Mouse (Mus musculus) intestine, embryonic 14.5 days (tissue): ENCODE data around the gene Adgra3. TPM values are rescaled to one million over a fixed set of nuclear protein-coding genes. Genes with fewer than 3 reads are reported as not detected.

ENCODE experiments used
- ATAC-seq: fragments of 200-750 bp; cut with Nextera tagmentation; replicated peaks from 2 replicates; pipeline ENCODE4 v1.8.0; 2017; ENCODE audit warnings: low read depth, moderate number of reproducible peaks, moderate TSS enrichment, moderate library complexity; ENCODE audit not compliant: low FRiP score, low TSS enrichment
- DNase-seq: peaks from one replicate; pipeline ENCODE4 v3.0.0-alpha.2; 2018; ENCODE audit warnings: low spot score
- H3K27ac ChIP-seq: fragments of 300-500 bp; sonication (generic); 2 replicates; pipeline ENCODE4 v1.5.1; 2014; ENCODE audit warnings: low read depth, mild to moderate bottlenecking, control low read depth
- H3K27me3 ChIP-seq: fragments of 300-500 bp; sonication (generic); replicated peaks from 2 replicates; pipeline ENCODE4 v1.6.1; 2014; ENCODE audit warnings: low read length, control low read depth; ENCODE audit not compliant: control insufficient read depth, insufficient read depth
- H3K36me3 ChIP-seq: fragments of 300-500 bp; sonication (generic); 2 replicates; pipeline ENCODE4 v1.6.1; 2014; ENCODE audit warnings: low read length, control low read depth; ENCODE audit not compliant: control insufficient read depth, insufficient read depth
- H3K4me1 ChIP-seq: fragments of 300-500 bp; sonication (generic); replicated peaks from 2 replicates; pipeline ENCODE4 v1.6.1; 2014; ENCODE audit warnings: low read length, control low read depth, mixed read lengths; ENCODE audit not compliant: control insufficient read depth, insufficient read depth
- H3K4me2 ChIP-seq: fragments of 300-500 bp; sonication (generic); 2 replicates; pipeline ENCODE4 v1.6.1; 2014; ENCODE audit warnings: low read length
- H3K4me3 ChIP-seq: fragments of 300-500 bp; sonication (generic); 2 replicates; pipeline ENCODE4 v1.5.1; 2014; ENCODE audit warnings: low read depth, low read length, control low read depth, mixed read lengths
- H3K9ac ChIP-seq: fragments of 300-500 bp; sonication (generic); 2 replicates; pipeline ENCODE4 v1.6.1; 2014; ENCODE audit warnings: mild to moderate bottlenecking, low read length
- H3K9me3 ChIP-seq: fragments of 300-500 bp; sonication (generic); 2 replicates; pipeline ENCODE4 v1.6.1; 2016; ENCODE audit warnings: low read length, control low read depth; ENCODE audit not compliant: control insufficient read depth
- WGBS: fragments of 180-500 bp; shearing (Covaris S2); extraction: QIAGEN DNeasy Blood & Tissue Kit; methylation state at CpG from one replicate; pipeline ENCODE4 v1.1.7; 2014; 5-methylcytosine and 5-hydroxymethylcytosine counted together
- polyA plus RNA-seq: library from polyadenylated mRNA; unstranded; fragments of >200 nt; fragmentation: Nextera tagmentation; extraction: Ambion mirVana; gene quantifications from 2 replicates; pipeline ENCODE4 v1.2.1, GENCODE M21; 2014

Gene Adgra3
- polyA plus RNA-seq, 1 experiment from 2014 or later = 34.9 TPM

DNA sequence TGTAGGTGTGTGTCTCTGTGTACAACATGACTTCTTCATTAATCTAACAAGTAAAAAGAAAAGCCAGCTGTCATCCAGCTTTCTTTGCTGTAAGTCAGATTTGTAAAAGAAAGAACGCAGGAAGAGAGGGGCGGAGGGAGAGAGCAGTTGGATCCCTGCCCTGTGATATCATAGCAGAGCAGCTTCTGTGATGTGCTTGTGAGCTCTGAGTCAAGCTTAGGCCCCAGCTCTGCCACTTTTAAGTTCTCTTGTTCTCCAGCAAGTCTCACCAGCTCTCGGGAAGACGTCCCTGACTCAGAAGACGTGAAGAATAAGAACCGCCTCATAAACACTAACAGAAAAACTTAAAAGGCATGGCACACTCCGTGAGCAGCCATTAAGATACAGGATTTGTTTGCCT lies 31.8 kb downstream of the Adgra3 start:
- Histone ChIP-seq H3K4me1 (peaks cover 18% of the 10 kb centered on the region), H3K27me3 (no peaks in the 10 kb centered on the region), H3K9ac (no peak overlapping the region), H3K36me3 (peaks cover 21% of the 10 kb centered on the region), H3K9me3 (no peaks in the 10 kb centered on the region), H3K4me3 (no peak overlapping the region), H3K4me2 (no peak overlapping the region), H3K27ac (no peak overlapping the region)
- DNase-seq = peak; percentile 59
- 47% methylated on average over 7 of the region's 7 CpGs for WGBS
- ATAC-seq = no peak

DNA sequence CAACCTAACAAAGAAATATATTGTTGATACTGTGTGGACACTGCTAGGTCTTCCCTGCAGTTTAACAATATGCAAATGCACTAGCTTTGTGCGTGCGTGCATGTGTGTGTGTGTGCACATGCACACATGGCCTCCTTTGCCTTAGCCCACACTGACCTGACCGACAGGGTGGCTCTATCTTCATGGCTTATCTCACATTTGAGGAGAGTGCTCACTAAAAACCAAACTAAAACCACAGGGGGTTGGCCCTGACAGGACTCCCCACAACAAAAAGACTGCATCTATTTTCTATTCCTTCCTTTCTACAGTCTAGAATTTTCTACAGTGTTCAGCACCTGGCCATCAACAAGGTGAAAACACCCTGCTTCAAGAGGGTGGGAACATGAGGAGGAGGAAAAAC lies 32.7 kb downstream of the Adgra3 start:
- Histone ChIP-seq H3K4me3 (no peak overlapping the region), H3K36me3 (peaks cover 26% of the 10 kb centered on the region), H3K27ac (no peak overlapping the region), H3K4me2 (no peak overlapping the region), H3K9me3 (no peaks in the 10 kb centered on the region), H3K4me1 (peaks cover 15% of the 10 kb centered on the region), H3K9ac (no peak overlapping the region), H3K27me3 (no peaks in the 10 kb centered on the region)
- ATAC-seq = no peak
- peak; percentile 43 for DNase-seq
- 76% methylated on average over 3 of the region's 3 CpGs for WGBS

DNA sequence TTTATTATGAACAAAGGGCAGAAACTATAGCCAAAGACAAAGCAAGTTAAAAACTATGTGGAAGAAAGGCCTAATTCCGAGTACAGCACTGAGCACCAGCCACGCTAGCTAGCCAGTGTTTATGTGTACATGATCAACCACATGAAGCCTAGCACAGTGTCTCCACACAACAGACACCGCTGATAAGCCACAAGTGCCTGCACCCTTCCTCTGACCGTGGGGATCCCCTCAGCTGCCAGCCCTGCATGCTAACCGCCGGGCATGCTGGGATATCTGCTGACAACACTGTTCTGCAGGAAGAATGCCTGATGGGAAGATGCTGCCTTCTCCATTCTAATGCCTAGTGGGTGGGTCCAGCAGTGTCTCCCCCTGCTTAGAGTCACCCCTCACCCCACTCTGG lies 34.7 kb downstream of the Adgra3 start:
- Histone ChIP-seq H3K4me3 (no peak overlapping the region), H3K27ac (no peak overlapping the region), H3K4me1 (peaks cover 11% of the 10 kb centered on the region), H3K9me3 (no peaks in the 10 kb centered on the region), H3K27me3 (no peaks in the 10 kb centered on the region), H3K9ac (no peak overlapping the region), H3K36me3 (peaks cover 26% of the 10 kb centered on the region), H3K4me2 (no peak overlapping the region)
- no peak for DNase-seq
- WGBS = 88% methylated on average over 6 of the region's 6 CpGs
- no peak for ATAC-seq

DNA sequence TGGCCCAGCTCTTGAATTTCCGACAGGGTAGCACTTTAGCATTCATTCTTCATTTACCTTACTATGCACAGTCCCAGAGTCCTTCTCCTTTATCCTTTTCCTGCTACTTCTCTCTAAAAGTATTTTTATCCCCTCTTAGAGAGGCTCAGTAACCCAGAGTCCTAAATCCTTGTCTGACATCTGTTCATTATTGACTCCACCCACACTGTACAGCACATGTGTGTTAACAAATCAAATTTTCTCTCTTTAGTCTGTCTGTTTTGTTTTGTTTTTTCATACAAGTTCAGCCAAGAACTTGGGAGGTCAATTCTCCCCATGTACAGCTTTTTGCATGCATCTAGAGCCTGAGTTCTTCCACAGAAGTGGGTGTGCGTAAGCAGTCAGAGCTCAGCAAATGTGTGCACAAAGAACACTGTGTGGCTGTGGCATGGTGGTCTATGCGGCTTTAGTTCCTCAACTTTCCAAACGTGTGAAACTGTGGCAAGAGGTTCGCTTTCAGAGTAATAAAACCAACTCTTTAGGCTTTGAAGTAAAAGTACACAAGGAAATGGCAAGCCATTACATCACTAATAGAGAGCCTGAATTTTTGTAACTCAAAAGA lies 42.7 kb downstream of the Adgra3 start:
- 72% methylated on average over 5 of the region's 5 CpGs for WGBS
- H3K27me3 ChIP-seq = no peaks in the 10 kb centered on the region
- H3K4me3 ChIP-seq = no peak overlapping the region
- ATAC-seq (no peak), DNase-seq (no peak)
- no peak overlapping the region for H3K27ac ChIP-seq
- no peaks in the 10 kb centered on the region for H3K9me3 ChIP-seq
- no peak overlapping the region for H3K9ac ChIP-seq
- H3K4me2 ChIP-seq = no peak overlapping the region
- no peaks in the 10 kb centered on the region for H3K4me1 ChIP-seq
- H3K36me3 ChIP-seq = peaks cover 22% of the 10 kb centered on the region

DNA sequence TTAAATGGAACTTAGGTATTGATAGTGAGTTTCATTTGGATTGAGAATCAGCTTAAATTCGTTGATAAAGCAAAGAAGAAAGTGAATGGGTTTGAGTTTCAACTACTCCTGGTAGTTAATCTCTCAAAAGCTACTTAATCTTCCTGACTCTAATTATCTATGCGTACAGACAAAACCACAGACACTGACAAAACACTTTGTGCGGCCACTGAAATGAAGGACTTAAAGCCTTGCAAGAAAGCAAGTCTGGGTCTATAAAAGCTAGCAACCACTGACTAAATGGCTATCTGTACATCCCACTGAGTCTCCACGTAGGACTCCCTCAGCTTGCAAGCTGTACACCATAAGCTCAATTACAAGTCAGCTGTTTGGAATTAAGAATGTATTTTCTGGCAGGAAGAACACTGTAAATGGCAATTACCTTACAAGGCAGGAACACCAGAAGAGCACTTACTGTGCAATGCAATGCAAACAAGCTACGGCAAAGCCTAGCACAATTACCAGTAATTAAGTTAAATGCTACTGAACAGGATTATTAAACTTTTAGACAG lies 43.6 kb downstream of the Adgra3 start:
- DNase-seq = no peak
- peaks cover 22% of the 10 kb centered on the region for H3K36me3 ChIP-seq
- H3K4me3 ChIP-seq = no peak overlapping the region
- no peaks in the 10 kb centered on the region for H3K27me3 ChIP-seq
- 81% methylated on average over 5 of the region's 5 CpGs for WGBS
- no peak overlapping the region for H3K27ac ChIP-seq
- no peaks in the 10 kb centered on the region for H3K4me1 ChIP-seq
- no peak overlapping the region for H3K4me2 ChIP-seq
- no peak overlapping the region for H3K9ac ChIP-seq
- H3K9me3 ChIP-seq = no peaks in the 10 kb centered on the region
- ATAC-seq = no peak

DNA sequence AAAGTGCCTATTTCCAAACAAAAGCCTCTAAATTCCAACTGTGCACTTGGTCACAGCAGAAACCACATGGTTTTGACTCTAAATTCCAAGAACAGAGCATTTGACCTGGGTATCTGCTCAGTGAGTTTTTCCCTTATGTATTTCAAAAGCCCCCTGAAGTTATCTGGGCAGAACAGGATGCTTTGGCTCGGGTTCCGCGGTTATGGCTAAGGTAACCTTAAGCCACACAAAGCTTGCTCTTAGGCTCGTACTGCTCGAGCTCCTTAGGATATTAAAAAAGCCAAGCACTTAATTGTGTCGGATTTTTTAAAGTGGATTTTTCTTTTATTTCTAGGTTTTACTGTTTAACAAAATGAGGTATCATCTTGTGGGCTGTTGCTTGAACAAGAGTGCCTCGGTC lies 44.1 kb downstream of the Adgra3 start:
- Histone ChIP-seq H3K36me3 (peaks cover 22% of the 10 kb centered on the region), H3K27me3 (no peaks in the 10 kb centered on the region), H3K4me3 (no peak overlapping the region), H3K9ac (no peak overlapping the region), H3K4me1 (no peaks in the 10 kb centered on the region), H3K9me3 (no peaks in the 10 kb centered on the region), H3K4me2 (no peak overlapping the region), H3K27ac (no peak overlapping the region)
- ATAC-seq = no peak
- WGBS = 84% methylated on average over 7 of the region's 7 CpGs
- DNase-seq = no peak

DNA sequence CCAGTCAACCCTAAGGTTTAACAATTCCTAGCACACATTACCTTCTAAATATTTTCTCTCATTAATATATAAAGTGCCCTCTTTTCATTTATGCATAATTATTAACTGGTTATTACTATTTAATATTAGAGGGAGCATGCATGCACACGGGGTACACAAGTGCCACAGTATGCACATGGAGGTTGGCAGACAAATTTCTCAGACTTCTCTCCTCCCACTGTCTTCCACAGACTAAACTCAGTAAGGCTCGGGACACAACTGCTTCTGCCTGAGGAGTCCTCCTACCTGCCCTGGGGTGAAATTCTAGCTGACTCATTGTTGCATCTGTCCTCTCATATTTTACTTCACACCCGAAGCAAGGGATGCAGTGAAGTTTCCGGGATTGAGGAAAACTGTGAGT lies 44.8 kb downstream of the Adgra3 start:
- H3K27me3 ChIP-seq = no peaks in the 10 kb centered on the region
- H3K9ac ChIP-seq = no peak overlapping the region
- peaks cover 28% of the 10 kb centered on the region for H3K36me3 ChIP-seq
- no peak for ATAC-seq
- no peak overlapping the region for H3K27ac ChIP-seq
- DNase-seq = no peak
- no peak overlapping the region for H3K4me3 ChIP-seq
- no peaks in the 10 kb centered on the region for H3K4me1 ChIP-seq
- H3K4me2 ChIP-seq = no peak overlapping the region
- no peaks in the 10 kb centered on the region for H3K9me3 ChIP-seq
- 81% methylated on average over 4 of the region's 4 CpGs for WGBS

DNA sequence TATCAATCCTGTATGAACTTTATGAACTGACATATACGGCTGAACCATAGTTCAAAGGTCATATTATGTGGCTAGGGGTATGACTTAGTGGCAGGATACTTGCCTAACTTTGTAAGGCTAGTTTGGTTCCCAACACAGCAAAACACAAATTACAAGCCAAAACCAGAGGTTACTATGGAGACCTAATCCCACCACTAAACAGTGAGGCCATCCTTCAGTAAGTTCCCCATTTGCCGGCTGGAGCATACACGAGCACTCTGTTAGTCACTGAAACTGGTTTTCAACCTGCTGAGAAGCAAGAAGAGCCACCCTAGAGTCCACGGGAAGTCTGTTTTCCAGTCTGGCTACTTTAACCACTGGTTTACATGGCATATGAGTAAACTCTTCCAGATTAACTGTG lies 50.0 kb downstream of the Adgra3 start:
- Histone ChIP-seq H3K4me3 (no peak overlapping the region), H3K4me2 (no peak overlapping the region), H3K4me1 (no peaks in the 10 kb centered on the region), H3K9me3 (no peaks in the 10 kb centered on the region), H3K9ac (no peak overlapping the region), H3K36me3 (peaks cover 45% of the 10 kb centered on the region), H3K27ac (no peak overlapping the region), H3K27me3 (no peaks in the 10 kb centered on the region)
- WGBS = 70% methylated on average over 4 of the region's 4 CpGs
- DNase-seq (no peak), ATAC-seq (no peak)

DNA sequence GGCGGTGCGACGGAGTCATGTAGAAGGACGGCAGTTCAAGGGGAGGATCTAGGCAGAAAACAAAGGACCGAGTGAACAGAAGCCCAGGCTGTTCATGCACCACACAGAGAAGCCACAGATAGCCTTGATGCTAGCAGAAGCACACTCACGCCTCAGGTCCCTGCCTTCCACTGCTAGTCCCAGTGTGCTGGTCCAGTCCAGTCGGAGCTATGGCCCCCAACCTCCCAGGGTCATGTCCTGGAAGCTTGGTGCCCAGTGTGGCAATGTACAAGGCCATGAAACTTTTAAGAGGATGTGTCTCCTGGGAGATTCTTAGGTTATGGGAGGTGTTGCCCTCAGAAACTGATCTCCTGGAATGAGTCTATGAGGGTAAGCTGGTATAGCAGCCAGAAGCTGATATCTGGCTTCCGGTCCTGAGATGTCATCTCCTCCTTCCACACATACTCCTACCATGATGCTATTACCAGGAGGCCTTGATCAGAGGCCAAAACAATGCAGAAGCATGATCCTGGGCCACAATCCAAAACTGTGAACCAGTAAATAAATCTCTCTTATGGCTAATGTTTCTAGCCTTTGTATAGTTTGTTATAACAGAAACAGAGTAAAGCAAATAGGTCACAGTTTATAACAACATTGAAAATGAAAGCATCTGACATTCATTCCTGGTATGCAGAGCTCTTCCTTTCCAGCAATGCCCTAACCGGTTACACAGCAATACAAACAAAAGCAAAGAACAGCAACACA lies 51.7 kb downstream of the Adgra3 start:
- H3K27ac ChIP-seq = no peak overlapping the region
- DNase-seq (no peak), ATAC-seq (no peak)
- H3K4me1 ChIP-seq = no peaks in the 10 kb centered on the region
- H3K9ac ChIP-seq = no peak overlapping the region
- H3K27me3 ChIP-seq = no peaks in the 10 kb centered on the region
- H3K4me3 ChIP-seq = no peak overlapping the region
- H3K9me3 ChIP-seq = no peaks in the 10 kb centered on the region
- WGBS = 83% methylated on average over 9 of the region's 9 CpGs
- H3K36me3 ChIP-seq = peaks cover 40% of the 10 kb centered on the region
- no peak overlapping the region for H3K4me2 ChIP-seq
